Mouse (Mus musculus) embryo, embryonic 10.5 days (tissue): ENCODE measurements around the gene Asb6.

Source experiments
- DNase-seq: peaks from one replicate; pipeline ENCODE4 v3.0.0-alpha.2; 2015; ENCODE audit warnings: low spot score

The Asb6 gene

DNA sequence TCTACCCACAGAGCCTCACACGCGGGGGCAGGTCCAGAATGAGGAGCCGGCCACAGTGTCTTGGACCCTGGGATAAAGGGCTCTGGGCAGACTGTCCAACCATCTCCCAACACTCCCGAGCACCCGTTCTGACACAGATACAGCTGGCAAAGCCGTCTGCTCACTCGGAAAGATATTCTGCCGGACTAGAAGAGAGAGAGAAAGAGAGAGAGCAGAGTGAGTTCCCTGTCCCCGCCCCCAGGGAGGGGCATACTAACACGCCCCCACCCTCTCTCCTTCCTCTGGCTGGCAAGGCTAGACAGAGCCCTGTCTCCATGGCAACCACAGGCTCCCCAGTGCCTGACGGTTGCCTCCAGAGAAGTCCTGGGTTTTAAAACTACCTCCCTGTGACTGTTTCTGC, 33.8 kb downstream of the Asb6 start:
- DNase-seq, result peak; percentile 96

DNA sequence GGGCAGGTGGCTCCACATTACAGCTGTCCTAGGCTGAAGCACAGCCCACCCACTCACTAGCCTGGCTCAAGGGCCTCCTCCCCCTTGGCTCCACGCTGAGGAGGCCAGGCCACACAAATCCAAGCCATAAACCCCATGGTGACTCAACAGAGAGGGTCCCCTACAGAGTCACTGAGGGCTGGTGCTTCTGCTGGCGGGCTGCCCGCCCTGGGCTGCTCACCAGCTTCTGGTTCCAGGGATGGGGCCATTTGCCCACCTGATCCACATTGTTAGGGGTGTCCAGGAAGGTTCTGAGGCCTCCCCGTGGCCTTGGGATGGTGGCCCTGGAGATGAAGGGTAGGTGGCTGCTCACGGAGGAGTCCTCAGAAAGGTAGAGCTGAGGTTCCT, 34.3 kb downstream of the Asb6 start:
- no peak for DNase-seq

DNA sequence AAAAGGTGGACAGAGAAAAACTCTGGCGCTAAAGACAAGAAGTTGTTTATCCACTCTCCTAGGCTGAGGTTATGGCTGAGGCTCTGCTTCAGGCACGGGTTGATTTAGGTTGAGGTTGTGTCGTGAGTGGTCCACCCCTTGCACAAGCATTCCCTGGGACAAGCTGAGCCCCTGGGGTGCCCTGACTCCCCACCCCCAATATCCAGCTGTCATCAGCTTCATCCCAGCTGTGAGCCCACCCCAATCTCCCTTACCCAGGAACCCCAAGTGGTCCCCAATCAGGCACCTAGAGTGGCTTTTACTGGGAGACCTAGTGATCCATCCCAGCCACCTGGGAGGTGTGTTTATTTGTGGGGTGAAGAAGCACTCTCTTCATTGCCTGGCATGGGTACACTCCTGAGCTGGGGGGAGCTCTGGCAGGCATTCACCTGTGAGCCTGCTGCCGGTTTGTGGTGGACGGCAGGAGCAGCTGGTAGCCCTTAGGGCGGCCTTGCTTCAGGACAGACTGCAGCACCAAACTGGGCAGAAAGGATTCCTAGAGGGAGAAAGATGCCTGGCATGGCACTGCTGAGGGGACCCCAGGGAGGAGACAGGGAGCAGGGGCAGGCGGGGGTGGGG, 34.8 kb downstream of the Asb6 start:
- no peak for DNase-seq

DNA sequence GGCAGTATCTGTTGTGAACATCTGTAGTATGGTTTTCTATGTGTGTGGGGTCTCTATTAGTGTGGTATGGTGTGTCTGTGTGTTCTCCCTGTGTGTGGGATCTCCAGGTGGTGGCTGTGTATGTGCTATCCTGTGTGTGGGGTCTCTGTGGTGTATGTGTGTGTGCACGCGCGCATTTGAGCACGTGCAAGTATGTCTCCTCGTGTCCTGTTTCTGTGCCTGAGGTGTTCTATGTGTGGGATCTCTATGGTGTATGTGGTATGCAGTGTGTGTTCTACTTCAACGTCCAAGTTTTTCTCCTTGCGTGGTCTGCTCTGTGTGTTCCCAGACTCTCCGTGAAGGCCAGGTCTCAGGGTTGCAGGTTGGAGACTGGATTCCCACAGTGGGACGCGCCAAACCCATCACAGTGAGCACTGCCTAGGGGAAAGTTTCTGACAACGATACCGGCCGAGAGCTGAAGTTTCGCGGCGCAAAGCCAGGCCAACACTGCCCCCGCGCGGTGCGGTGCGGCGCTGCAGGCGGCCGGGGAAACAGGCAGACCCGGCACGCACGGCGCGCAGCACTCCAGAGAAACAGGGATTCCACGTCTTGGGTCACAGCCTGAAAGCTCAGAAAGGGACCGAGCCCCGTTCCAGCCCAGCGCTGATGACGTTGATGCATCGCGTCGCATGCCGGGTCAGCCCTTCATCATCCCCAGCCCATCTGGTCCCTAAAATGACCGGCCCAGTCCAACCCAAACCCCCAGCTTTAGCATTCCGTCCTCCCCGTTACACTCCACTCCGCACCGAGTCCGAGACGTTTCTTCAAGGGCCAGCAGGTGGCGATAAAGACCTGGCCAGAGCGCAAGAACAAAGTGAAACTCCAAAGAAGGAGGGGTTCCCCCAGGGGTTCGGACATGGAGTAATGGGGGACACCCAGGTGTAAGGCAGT, 35.7 kb downstream of the Asb6 start:
- peak; percentile 94 for DNase-seq

DNA sequence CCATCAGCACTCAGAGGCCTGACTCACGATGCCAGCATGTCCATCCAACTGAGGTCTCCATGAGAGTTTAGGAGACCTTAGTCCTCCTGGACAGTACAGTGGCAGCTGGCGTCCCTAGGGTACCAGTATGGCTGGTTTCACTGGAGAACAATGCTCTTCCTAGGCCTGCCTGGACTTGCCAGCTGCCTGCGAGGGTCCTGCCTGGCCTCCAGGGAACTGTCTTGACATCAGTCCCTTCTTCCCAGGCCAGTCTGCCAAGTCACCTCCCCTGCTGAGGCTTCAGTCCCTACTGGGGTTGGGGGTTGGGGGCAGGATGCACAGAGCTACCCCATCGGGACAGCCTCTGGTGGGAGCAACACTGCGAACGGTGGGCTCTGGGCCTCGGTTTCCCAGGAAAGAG, 38.1 kb downstream of the Asb6 start:
- DNase-seq, result no peak

DNA sequence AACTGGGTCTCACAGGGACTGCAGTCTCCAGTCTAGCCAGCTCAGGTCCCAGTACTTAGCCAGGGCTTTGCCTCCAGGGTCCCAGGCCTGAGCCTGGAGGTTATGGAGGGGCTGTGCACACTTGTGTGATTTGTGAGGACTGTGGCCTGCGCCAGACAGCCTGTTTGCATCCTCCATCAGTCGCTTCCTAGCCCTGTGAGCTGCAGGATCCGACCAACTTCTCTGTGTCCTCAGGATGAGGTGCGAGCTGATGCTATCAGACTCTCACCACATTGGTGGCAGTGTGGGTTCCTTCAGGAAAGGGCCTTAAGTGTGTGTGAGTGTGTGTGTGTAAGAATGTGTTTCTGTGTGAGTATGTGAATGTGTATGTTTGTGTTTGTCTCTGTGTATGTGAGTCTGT, 42.7 kb downstream of the Asb6 start:
- no peak for DNase-seq

DNA sequence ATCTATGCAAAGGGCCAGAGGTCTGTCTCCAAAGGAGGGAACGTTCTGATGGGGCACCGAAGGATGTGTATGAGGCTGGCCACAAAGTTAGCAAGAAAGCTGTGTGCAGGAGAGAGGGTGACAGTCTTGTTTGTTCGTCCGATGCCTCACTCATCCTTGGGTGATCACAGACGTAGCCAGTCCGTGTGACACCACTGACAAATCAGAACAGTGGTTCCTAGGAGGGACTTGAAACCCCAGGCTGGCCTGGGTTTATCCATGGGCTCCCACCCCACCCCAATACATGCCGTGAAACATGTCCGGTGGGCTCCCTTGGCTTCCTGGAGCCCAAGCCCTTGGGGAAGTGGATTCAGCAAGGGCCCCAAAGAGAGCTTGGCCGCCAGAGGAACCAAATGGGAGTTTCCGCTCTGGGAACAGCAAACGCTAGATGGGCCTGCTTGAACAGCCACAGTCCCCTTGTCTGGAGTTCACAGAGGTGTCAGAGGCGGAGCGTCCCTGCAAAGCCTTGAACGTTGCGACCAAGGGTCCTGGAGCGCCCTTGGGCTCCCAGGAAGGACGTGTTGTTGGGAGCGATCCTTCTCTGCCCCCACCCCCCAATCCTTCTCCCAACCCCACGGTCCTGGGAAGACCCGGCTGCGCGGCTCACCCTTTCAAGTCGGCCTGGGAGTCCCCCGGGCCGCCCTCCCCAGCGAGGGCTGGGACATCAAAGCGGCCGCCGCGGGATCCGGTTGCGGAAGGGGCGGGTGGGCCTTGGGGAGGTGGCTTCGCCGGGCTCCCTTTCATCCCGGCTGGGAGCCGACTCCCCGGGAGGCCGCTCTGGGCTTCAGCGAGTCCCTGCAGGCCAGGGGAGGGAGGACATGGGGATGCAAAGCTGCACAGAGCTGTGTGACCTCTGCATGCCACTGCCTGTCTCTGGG, 45.8 kb downstream of the Asb6 start:
- DNase-seq, result peak; percentile 76

DNA sequence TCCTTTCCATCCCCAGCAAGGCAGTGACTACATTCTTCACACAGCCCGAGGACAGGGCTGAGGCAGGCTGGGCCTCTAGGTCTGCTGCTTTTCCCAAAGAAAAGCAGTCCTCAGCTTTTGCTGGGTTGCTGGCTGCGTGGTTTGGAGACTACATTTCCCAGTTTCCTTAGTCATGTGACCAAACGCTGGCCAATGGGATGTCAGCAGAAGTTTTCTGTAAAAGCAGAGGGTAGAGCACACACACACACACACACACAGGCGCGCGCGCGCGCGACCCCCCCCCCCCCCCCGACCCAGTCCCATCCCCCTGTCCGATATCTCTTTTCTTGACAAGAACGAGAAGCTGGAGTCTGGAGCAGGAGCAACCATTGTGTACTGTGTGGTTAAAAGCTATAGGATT, 46.8 kb downstream of the Asb6 start:
- DNase-seq, result peak; percentile 84

DNA sequence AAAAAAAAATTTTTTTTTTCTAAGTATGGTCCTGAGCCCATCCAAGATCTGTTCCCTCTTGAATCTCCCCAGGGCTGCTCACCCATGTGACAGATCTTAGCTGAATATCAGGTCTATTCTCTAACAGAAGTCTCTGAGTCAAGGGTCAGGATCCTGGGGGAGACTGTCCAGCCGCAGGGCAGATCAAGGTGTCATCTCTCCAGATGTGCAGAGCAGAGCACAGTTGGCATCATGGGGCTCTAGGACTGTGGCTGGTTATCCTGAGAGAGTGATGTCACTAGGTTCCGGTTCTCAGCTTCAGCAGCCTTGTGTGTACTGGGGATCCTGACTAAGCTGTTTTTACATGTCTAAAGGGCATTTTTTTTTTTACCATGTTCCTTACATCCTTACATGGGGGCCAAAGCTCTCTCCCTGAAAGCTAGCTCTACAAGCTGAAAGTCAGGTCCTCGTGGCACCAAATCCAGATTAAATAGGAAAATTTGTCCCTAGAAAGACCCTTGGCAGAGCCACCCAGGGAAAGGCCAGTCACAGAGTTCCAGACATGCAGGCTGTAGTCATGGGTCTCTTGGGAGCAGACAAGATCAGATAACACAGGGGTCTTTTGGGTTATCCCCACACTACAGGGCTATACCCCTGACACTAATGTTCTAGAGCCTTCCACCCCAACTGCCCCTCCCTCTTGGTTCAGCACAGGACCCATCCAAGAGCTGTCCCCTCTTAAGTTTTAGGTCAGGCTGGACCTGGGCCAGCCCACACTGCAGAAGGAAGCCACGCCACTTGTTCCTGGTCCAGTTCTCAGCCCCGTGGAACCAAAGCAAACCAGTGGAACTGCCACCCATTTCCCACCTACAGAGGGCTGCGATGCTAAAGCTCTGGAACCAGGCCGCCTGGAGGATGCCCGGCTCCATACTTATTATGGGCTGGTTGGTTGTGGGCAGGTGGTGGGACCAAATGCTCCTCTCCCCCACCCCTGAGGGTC, 47.5 kb downstream of the Asb6 start:
- no peak for DNase-seq

DNA sequence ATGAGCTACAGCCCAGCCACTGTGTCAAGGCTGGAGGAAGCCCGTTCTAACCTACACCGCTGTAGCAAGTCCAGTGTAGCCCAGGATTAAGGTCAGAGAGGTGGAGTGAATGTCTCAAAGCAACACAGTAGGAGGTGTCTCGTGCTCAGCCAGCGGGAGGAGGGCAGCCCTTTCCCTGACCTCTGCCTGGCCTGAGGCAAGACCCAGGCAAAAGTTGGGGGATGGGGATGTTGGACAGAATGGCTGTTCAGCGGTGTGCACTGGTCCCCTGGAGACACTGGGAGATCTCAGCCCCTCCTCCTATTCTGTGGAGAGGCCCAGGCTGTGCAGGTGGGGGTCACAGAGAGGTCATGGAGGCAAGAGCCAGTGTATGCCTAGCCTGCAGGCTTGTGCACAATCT, 50.9 kb downstream of the Asb6 start:
- DNase-seq, result peak; percentile 93

DNA sequence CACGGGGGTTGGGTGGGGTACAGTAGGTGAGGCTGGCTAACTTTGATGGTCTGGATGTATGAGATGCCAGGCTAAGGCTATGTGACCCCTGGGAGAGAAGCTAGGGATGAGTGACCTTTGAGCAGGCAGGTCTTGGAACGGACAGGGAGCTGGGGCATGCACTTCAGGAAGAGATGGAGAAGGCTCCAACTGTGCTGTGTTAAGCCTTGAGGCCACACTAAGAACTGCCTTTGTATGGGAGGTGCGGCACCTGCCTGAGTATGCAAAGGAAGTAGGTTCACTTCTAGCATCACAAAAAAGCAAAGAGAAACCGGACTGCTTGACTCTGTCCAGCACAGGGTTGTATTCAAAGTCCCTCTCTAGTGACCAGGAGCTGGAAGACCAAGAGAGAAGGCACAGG, 51.9 kb downstream of the Asb6 start:
- DNase-seq, result no peak

DNA sequence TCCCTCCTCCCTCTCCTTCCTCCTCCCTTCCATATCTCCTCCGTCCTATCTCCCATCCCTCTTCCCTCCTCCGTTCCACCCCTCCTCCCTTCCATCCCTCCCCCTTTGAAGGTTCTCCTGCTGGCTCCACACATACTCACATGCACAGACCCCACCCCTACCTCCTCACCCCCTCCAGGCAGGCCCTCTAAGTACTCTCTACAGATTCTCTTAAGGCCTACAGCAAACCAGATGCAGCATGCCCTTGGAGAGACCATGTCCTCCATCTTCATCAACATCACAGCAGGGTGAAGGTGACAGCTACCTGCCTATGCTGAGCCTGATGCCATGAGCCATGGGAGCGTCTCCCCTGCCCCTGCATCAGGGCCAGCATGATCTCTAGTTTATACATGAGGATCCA, 52.9 kb downstream of the Asb6 start:
- DNase-seq, result no peak

DNA sequence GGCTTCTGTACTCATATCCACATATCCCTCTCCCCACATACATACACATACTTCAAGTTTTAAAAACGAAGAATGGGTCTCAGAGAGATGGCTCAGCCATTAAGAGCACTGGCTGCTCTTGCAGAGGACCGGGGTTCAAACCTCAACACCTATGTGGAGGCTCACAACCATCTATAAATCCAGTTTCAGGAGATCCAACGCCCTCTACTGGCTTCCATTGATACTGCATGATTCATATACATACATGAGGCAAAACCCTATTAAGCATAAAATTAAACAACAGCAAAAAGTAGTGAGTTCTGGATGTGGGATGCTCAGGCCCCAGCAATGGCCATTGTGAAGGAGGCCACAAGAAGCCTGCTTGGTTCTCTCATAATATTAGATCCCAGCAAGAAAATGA, 54.2 kb downstream of the Asb6 start:
- DNase-seq, result no peak

DNA sequence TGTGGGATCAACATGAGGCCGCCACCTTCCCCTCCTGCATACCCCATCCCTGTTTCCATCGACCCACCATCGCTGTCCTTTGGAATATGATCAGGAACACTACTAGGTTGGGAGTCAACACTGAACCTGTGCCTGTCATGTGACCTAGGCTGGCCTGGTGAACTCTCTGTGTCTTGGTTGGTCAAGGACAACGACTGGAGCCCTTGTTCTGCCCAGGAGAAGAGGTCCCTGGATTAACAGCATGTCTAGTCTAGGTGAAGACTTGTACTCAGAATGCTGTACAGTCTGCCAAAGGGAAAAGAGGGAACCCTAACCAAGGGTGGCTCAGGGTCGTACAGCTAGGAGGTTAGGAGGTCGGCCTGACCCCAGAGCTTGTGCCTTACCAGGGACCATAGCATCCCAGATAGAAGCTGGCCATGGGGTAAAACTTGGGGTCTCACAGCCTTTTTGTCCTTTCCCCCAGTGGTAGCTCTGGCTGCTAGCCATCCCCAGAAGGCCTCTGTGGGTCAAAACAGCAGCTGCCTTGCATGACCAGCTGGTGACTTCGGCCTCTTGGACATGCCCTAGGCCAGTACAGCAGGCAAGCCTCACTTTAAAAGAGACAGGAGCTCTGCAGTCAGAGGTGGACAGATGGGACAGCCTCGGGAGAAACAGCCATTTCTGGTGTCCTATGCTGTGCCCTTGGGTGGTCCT, 56.7 kb downstream of the Asb6 start:
- DNase-seq, result no peak
